Mouse (Mus musculus) liver, embryonic 14.5 days (tissue): ENCODE results near the gene Pycr2.
"Not testable (repeated sequence)": the region's sequence is repeated elsewhere in the genome, so short reads cannot be mapped to it uniquely, and the experiment has no call there.

Experiments used
- CTCF ChIP-seq: IDR thresholded peaks from 2 replicates; pipeline ENCODE4 v1.5.1; 2016; ENCODE audit warnings: antibody characterized with exemption, low read depth, control low read depth
- EP300 ChIP-seq: IDR thresholded peaks from 2 replicates; pipeline ENCODE4 v1.6.1; 2016; ENCODE audit warnings: antibody characterized with exemption, low read depth

DNA sequence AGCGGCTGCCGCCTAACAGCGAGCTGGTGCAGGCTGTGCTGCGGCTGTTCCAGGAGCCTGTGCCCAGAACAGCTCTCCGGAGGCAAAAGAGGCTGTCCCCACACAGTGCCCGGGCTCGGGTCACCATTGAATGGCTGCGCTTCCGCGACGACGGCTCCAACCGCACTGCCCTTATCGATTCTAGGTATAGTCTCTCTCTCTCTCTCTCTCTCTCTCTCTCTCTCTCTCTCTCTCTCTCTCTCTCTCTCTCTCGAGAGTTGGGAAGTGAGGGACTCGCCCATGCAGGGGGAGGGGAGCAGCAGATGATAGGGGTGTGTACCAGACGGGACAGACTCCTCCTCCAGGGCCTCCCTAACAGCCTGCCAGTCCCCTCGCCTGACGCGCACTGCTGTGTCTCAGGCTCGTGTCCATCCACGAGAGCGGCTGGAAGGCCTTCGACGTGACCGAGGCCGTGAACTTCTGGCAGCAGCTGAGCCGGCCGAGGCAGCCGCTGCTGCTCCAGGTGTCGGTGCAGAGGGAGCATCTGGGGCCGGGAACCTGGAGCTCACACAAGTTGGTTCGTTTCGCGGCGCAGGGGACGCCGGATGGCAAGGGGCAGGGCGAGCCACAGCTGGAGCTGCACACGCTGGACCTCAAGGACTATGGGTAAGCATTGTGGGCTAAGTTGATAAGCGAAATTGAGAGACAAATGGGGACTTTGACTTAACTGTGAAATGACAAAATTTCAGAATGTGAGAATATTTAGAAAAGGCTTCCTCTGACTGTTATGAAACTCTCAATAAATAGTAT is 32.7 kb downstream of the Pycr2 start:
- not testable (repeated sequence) for TF ChIP-seq CTCF
- TF ChIP-seq EP300, result peak; percentile 32; the same call in 1 of the 2 replicates
